Mouse (Mus musculus) stomach, embryonic 14.5 days (tissue): Measurements from ENCODE around the gene Gab2. TPM values are rescaled to one million over a fixed set of nuclear protein-coding genes. Genes with fewer than 3 reads are reported as not detected.

Source experiments
- ATAC-seq: fragments of 200-750 bp; cut with Nextera tagmentation; 2 replicates; pipeline ENCODE4 v1.8.0; 2017; ENCODE audit warnings: low read depth, moderate TSS enrichment; ENCODE audit not compliant: insufficient number of reproducible peaks, insufficient read depth, low FRiP score
- H3K27ac ChIP-seq: fragments of 300-500 bp; sonication (generic); 2 replicates; pipeline ENCODE4 v1.5.1; 2014; ENCODE audit warnings: mild to moderate bottlenecking, low read length, moderate library complexity, mixed read lengths
- H3K27me3 ChIP-seq: fragments of 300-500 bp; sonication (generic); 2 replicates; pipeline ENCODE4 v1.6.1; 2014; ENCODE audit warnings: low read length, control low read depth, mixed read lengths; ENCODE audit not compliant: control insufficient read depth, insufficient read depth
- H3K36me3 ChIP-seq: fragments of 300-500 bp; sonication (generic); 2 replicates; pipeline ENCODE4 v1.6.1; 2014; ENCODE audit warnings: mild to moderate bottlenecking, control low read depth, low read length, moderate library complexity, mixed read lengths; ENCODE audit not compliant: control insufficient read depth, insufficient read depth
- H3K4me1 ChIP-seq: fragments of 300-500 bp; sonication (generic); 2 replicates; pipeline ENCODE4 v1.6.1; 2014; ENCODE audit warnings: low read length, control low read depth, mixed read lengths; ENCODE audit not compliant: control insufficient read depth, insufficient read depth
- H3K4me2 ChIP-seq: fragments of 300-500 bp; sonication (generic); replicated peaks from 2 replicates; pipeline ENCODE4 v1.6.1; 2014; ENCODE audit warnings: low read depth, low read length, control low read depth
- H3K4me3 ChIP-seq: fragments of 300-500 bp; sonication (generic); 2 replicates; pipeline ENCODE4 v1.5.1; 2014; ENCODE audit warnings: low read depth, low read length, control low read depth
- H3K9ac ChIP-seq: fragments of 300-500 bp; sonication (generic); replicated peaks from 2 replicates; pipeline ENCODE4 v1.6.1; 2014; ENCODE audit warnings: low read depth, mild to moderate bottlenecking, control low read depth, low read length, moderate library complexity, mixed read lengths
- H3K9me3 ChIP-seq: fragments of 300-500 bp; sonication (generic); 2 replicates; pipeline ENCODE4 v1.6.1; 2016; ENCODE audit warnings: low read depth, low read length, control low read depth; ENCODE audit not compliant: control insufficient read depth
- WGBS: fragments of 180-500 bp; shearing (Covaris S2); extraction: QIAGEN DNeasy Blood & Tissue Kit; methylation state at CpG from one replicate; pipeline ENCODE4 v1.1.7; 2014; 5-methylcytosine and 5-hydroxymethylcytosine counted together
- polyA plus RNA-seq: library from polyadenylated mRNA; unstranded; fragments of >200 nt; fragmentation: Nextera tagmentation; extraction: Ambion mirVana; gene quantifications from 2 replicates; pipeline ENCODE4 v1.2.1, GENCODE M21; 2014

Gene Gab2
- polyA plus RNA-seq, 1 experiment from 2014 or later, result 9.7 TPM

GRCm38 (mm10) chr7:97083579-97083978 is 2.2 kb downstream of the Gab2 start:
- Histone ChIP-seq H3K9ac (no peak overlapping the region), H3K27ac (peak overlapping the region; percentile 95; the same call in 1 of the 2 replicates), H3K4me2 (peak overlapping the region; percentile 69), H3K36me3 (no peaks in the 10 kb centered on the region), H3K27me3 (no peaks in the 10 kb centered on the region), H3K9me3 (no peaks in the 10 kb centered on the region), H3K4me3 (no peak overlapping the region), H3K4me1 (peaks cover 12% of the 10 kb centered on the region; the same call in 1 of the 2 replicates)
- ATAC-seq, result no peak
- WGBS, result 76% methylated on average over 9 of the region's 9 CpGs

DNA sequence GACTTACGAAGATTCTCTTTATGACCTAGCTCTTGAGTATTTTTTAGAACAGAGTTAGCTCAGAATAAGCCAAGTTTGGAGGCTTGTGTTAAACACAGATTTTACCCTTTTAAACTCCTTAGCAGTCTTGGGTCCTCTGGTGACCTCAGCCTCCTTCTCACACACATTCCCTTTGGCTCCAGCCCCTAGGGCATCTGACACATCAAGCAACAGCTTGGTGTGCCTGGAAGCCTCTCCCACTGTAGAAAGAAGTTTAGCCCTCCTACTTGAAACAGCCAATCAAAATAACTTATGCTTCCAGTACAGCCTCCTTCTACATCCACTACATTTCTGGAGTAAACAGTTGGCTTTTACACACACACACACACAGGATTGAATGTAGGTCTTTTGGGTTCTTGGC is 2.8 kb downstream of the Gab2 start:
- no peak overlapping the region for H3K4me2 ChIP-seq
- ATAC-seq, result no peak
- H3K4me1 ChIP-seq, result peaks cover 12% of the 10 kb centered on the region; the same call in 1 of the 2 replicates
- no peaks in the 10 kb centered on the region for H3K36me3 ChIP-seq
- H3K27ac ChIP-seq, result no peak overlapping the region
- H3K9me3 ChIP-seq, result no peaks in the 10 kb centered on the region
- no peak overlapping the region for H3K4me3 ChIP-seq
- H3K27me3 ChIP-seq, result no peaks in the 10 kb centered on the region
- WGBS, result 95% methylated on average over 1 of the region's 1 CpGs
- no peak overlapping the region for H3K9ac ChIP-seq

DNA sequence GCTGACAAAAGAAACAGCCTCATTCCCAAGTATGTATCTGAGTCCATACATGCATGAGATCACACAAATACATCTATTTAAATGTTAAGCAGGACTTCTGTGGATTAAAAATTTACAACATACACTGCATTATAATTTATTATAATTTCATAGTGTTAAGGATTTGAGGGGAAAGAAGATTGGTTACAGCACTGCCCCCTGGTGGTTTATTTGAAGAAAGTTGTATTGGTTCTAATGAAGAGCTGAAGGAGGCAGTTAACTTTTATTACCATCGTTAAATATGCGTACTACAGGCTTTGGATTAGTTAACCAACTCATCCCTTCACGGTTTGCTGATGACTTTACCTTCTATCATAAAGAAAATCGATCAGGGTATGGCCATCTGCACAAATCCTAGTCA is 3.9 kb downstream of the Gab2 start:
- peaks cover 12% of the 10 kb centered on the region; the same call in 1 of the 2 replicates for H3K4me1 ChIP-seq
- 13% methylated on average over 4 of the region's 4 CpGs for WGBS
- H3K36me3 ChIP-seq, result no peaks in the 10 kb centered on the region
- no peak for ATAC-seq
- H3K4me2 ChIP-seq, result no peak overlapping the region
- no peaks in the 10 kb centered on the region for H3K9me3 ChIP-seq
- H3K9ac ChIP-seq, result no peak overlapping the region
- no peak overlapping the region for H3K27ac ChIP-seq
- H3K4me3 ChIP-seq, result no peak overlapping the region
- no peaks in the 10 kb centered on the region for H3K27me3 ChIP-seq

DNA sequence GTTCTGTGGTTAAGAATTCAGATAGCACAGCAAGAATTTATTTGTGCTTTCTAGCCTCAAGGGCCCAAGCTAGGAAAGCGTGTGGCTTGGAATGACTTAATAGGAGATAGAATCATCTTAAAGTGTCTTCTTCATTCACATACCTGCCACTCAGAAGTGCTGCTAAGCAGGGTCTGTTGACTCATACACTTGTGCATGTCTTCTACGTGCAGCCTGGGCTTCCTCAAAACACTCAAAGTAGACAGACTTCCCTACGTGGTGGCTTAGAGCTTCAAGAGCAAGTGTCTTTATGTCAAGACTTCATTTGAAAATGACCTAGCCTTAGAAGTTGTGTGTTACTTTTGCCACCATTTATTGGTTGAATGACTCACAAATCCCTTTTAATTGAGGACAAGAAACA is 12.9 kb downstream of the Gab2 start:
- H3K4me2 ChIP-seq, result no peak overlapping the region
- no peak overlapping the region for H3K9ac ChIP-seq
- no peak overlapping the region for H3K4me3 ChIP-seq
- no peaks in the 10 kb centered on the region for H3K9me3 ChIP-seq
- ATAC-seq, result no peak
- H3K4me1 ChIP-seq, result no peaks in the 10 kb centered on the region
- no peaks in the 10 kb centered on the region for H3K36me3 ChIP-seq
- no peak overlapping the region for H3K27ac ChIP-seq
- WGBS, result 84% methylated on average over 3 of the region's 3 CpGs
- no peaks in the 10 kb centered on the region for H3K27me3 ChIP-seq

DNA sequence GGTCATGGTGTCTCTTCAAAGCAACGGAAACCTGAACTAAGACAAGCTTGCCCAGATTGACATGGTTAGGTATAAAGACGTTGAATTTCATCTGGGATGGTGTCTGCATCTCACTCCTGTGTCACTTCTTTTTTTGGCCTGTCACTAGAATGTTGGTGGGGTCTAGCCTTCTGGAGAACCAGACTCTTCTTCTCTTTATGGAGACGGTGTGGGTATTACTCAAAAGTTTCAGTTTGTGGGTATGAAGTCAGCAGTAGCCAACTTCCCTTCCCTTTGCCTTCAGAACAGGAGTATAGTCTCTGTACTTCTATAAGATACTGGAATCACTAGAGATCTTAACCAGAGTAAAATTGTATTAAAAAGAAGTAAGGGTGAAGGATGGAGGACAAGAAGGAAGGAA is 26.7 kb downstream of the Gab2 start:
- Histone ChIP-seq H3K36me3 (no peaks in the 10 kb centered on the region), H3K9ac (no peak overlapping the region), H3K9me3 (no peaks in the 10 kb centered on the region), H3K4me2 (no peak overlapping the region), H3K4me1 (no peaks in the 10 kb centered on the region), H3K27ac (no peak overlapping the region), H3K27me3 (no peaks in the 10 kb centered on the region), H3K4me3 (no peak overlapping the region)
- ATAC-seq, result no peak
- WGBS, result 88% methylated on average over 3 of the region's 3 CpGs

DNA sequence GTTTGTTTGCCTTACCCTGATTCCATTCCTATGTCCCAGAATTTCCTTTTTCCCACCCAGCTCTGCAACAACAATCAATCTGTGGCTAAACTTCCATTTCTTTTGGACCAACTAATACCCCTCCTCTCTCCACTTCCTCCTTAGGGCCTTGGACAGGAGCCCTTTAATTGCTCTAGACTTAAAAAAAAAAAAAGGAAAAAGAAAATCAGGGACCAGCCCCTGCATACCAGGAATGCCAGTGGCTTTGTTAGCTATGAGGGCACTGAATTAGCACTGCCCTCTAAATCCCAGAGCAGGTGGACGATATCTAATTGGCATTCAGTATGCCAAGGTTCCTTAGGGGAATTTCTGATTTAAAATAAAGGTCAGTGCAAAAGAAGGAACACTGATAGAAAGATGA is 47.6 kb downstream of the Gab2 start:
- 41% methylated on average over 1 of the region's 1 CpGs for WGBS
- H3K4me1 ChIP-seq, result no peaks in the 10 kb centered on the region
- H3K27me3 ChIP-seq, result no peaks in the 10 kb centered on the region
- no peak overlapping the region for H3K27ac ChIP-seq
- no peak overlapping the region for H3K9ac ChIP-seq
- no peaks in the 10 kb centered on the region for H3K36me3 ChIP-seq
- no peak overlapping the region for H3K4me2 ChIP-seq
- no peaks in the 10 kb centered on the region for H3K9me3 ChIP-seq
- H3K4me3 ChIP-seq, result no peak overlapping the region
- no peak for ATAC-seq

GRCm38 (mm10) chr7:97136453-97136852 is 55.1 kb downstream of the Gab2 start:
- Histone ChIP-seq H3K27me3 (no peaks in the 10 kb centered on the region), H3K9ac (no peak overlapping the region), H3K36me3 (no peaks in the 10 kb centered on the region), H3K4me3 (no peak overlapping the region), H3K27ac (no peak overlapping the region), H3K9me3 (peaks cover 5% of the 10 kb centered on the region; the same call in 1 of the 2 replicates), H3K4me2 (no peak overlapping the region), H3K4me1 (no peaks in the 10 kb centered on the region)
- no peak for ATAC-seq
- WGBS, result 53% methylated on average over 3 of the region's 3 CpGs

GRCm38 (mm10) chr7:97151082-97151813 is 69.9 kb downstream of the Gab2 start:
- WGBS, result 61% methylated on average over 2 of the region's 2 CpGs
- Histone ChIP-seq H3K4me1 (no peaks in the 10 kb centered on the region), H3K4me3 (no peak overlapping the region), H3K9me3 (no peaks in the 10 kb centered on the region), H3K9ac (no peak overlapping the region), H3K4me2 (no peak overlapping the region), H3K27ac (no peak overlapping the region), H3K27me3 (no peaks in the 10 kb centered on the region), H3K36me3 (no peaks in the 10 kb centered on the region)
- ATAC-seq, result no peak
